Mouse (Mus musculus) liver, postnatal 0 days (tissue): ENCODE measurements at regions not wholly inside any gene's neighbourhood (a gene's known extent, or its start where the extent isn't known, plus 50 kb on each side); places are given as distances from the start of the nearest gene placed in this dataset.

ENCODE experiments used
- CTCF ChIP-seq: sonication (generic); IDR thresholded peaks from 2 replicates; pipeline ENCODE4 v1.5.1; 2016; ENCODE audit warnings: antibody characterized with exemption, low read depth
- EP300 ChIP-seq: IDR thresholded peaks from 2 replicates; pipeline ENCODE4 v1.6.1; 2016; ENCODE audit warnings: antibody characterized with exemption, low read depth, mild to moderate bottlenecking

DNA sequence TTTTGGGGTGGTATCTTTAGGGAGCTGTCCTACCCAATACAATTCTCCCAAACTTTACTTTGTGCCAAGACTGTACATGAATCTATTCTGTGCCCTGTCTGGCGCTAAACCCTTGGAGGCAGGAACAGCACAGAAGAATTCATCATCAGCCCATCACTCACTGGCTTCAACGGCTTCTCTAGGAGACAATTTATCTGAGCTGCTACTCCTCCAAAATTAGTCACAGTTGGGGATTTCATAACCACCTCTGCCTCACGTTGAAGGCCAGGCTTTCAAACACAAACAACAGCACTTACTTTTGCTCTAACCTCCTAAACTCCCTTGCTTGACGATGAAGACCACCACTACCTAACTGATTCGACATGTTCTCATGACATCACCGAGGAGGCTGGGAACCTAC is 95.1 kb upstream of the E2f7 start:
- TF ChIP-seq CTCF: no peak
- no peak for TF ChIP-seq EP300
